Mouse (Mus musculus) heart, postnatal 0 days (tissue): ENCODE data around the gene Amot.

ENCODE experiments used
- CTCF ChIP-seq: IDR thresholded peaks from 2 replicates; pipeline ENCODE4 v1.5.1; 2016; ENCODE audit warnings: antibody characterized with exemption, control low read depth, low read depth
- EP300 ChIP-seq: IDR thresholded peaks from 2 replicates; pipeline ENCODE4 v1.6.1; 2016; ENCODE audit warnings: antibody characterized with exemption, low read depth

DNA sequence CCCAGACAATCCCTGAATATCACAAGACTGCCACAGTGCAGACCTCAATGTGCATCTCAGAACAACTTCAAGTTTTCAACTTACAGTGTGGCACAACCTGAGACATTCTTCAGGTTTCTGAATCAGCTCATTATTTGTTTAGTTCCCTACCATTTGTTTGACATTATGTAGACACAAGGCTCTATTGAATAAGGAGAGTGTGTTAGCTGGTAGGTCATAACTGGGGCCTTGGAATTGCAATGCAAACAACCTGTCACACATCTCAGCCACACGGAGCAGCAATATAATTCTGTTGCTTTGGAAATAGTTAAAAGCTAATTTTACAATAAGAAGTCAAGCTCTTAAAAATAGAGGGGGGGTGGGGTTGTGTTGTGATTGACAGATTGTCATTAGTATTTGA, 24.6 kb upstream of the Amot start:
- TF ChIP-seq CTCF, result no peak
- no peak for TF ChIP-seq EP300
